Mouse (Mus musculus) megakaryocyte, embryonic 14.5 days (primary cell): ENCODE results near the gene Ptprm. TPM values are rescaled to one million over a fixed set of nuclear protein-coding genes. Genes with fewer than 3 reads are reported as not detected.

Experiments used
- H3K27me3 ChIP-seq: replicated peaks from 2 replicates; pipeline ENCODE3; 2012; ENCODE audit warnings: inconsistent platforms
- H3K36me3 ChIP-seq: replicated peaks from 2 replicates; pipeline ENCODE3; 2012; ENCODE audit warnings: low read length, inconsistent platforms, mixed read lengths
- H3K4me1 ChIP-seq: 2 replicates; pipeline ENCODE4 v1.6.1; 2012; ENCODE audit warnings: inconsistent platforms
- H3K4me3 ChIP-seq: replicated peaks from 2 replicates; pipeline ENCODE3; 2012; ENCODE audit warnings: moderate library complexity, mild to moderate bottlenecking, inconsistent platforms
- H3K9me3 ChIP-seq: 2 replicates; pipeline ENCODE4 v1.6.1; 2012; ENCODE audit warnings: inconsistent platforms
- FLI1 ChIP-seq: IDR thresholded peaks from 2 replicates; pipeline ENCODE4 v1.6.1; 2012; ENCODE audit warnings: low read length, inconsistent platforms, mixed read lengths
- GATA1 ChIP-seq: IDR thresholded peaks from 3 replicates; pipeline ENCODE4 v1.6.1; 2012; ENCODE audit warnings: mixed read lengths, low read length, inconsistent platforms, borderline replicate concordance
- polyA plus RNA-seq: library from polyadenylated mRNA; stranded (reverse); fragments of >175 nt; gene quantifications from 2 replicates; pipeline ENCODE4 v1.2.3, GENCODE M21; 2012; ENCODE audit warnings: low replicate concordance; ENCODE audit not compliant: insufficient read depth

The Ptprm gene
- polyA plus RNA-seq, 1 experiment = not detected

DNA sequence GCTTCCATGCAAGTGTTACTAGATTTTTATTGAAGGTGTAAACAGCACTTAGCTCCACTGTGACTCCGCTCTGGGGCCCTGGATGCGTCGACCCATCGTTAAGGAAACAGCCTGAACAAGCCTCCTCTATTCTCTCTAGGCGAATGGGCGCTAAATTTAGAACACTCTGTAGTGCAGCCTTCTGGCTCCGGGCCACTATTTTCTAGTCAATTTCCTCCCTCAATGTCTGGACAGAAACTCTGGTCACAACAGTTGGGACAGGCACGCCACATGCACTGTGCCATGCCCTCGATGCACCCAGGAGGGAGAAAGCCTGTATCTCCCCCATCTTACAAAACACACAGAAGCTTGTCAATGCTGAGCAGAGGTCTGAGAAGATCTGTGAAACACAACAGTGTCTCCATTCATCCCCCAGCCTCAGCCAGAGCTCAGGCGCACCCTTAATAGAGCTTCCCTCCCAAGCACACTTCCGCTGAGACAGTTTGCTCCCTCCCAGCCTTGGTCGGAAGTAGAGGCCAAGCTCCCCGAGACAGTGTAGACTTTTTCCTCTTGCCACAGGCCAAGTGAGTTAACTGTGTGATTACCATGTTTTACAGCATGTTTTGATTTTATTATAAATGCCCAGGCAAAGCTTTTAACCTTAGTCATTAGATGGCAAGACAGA lies 220.7 kb downstream of the Ptprm start:
- H3K27me3 ChIP-seq = no peaks in the 10 kb centered on the region
- H3K9me3 ChIP-seq = peaks cover 56% of the 10 kb centered on the region
- no peaks in the 10 kb centered on the region for H3K4me1 ChIP-seq
- H3K36me3 ChIP-seq = no peaks in the 10 kb centered on the region
- no peak for TF ChIP-seq GATA1
- TF ChIP-seq FLI1 = no peak
- H3K4me3 ChIP-seq = no peak overlapping the region

GRCm38 (mm10) chr17:67133026-67133425 lies 221.2 kb downstream of the Ptprm start:
- Histone ChIP-seq H3K4me1 (no peaks in the 10 kb centered on the region), H3K27me3 (no peaks in the 10 kb centered on the region), H3K4me3 (no peak overlapping the region), H3K36me3 (no peaks in the 10 kb centered on the region), H3K9me3 (peaks cover 58% of the 10 kb centered on the region)
- TF ChIP-seq GATA1 = no peak
- no peak for TF ChIP-seq FLI1

DNA sequence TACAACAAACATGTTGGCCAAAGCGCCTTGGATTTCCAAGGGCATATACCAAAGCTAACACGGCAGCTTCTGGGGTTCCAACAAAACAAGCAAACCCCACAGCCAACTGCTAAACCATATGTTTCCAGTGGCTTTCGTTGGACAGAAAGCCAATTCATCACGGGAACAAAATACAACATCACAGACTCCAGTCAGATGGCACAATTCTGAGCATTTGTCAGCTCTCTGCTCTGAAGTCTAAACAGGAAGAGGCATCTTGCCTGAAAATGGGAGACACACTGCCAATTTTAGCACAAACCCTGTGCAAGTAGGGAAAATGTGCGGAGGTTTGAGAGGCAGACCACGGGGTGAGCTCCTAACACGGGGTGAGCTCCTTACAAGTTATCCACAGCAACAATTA lies 226.7 kb downstream of the Ptprm start:
- no peaks in the 10 kb centered on the region for H3K36me3 ChIP-seq
- H3K4me1 ChIP-seq = no peaks in the 10 kb centered on the region
- no peaks in the 10 kb centered on the region for H3K27me3 ChIP-seq
- TF ChIP-seq GATA1 (no peak), FLI1 (no peak)
- H3K4me3 ChIP-seq = no peak overlapping the region
- H3K9me3 ChIP-seq = peaks cover 57% of the 10 kb centered on the region

- no peak for TF ChIP-seq FLI1
- TF ChIP-seq GATA1 = no peak
- no peaks in the 10 kb centered on the region for H3K36me3 ChIP-seq
- no peaks in the 10 kb centered on the region for H3K27me3 ChIP-seq
- H3K9me3 ChIP-seq = peaks cover 59% of the 10 kb centered on the region
- no peaks in the 10 kb centered on the region for H3K4me1 ChIP-seq
- H3K4me3 ChIP-seq = no peak overlapping the region
These were observed 228.7 kb downstream of the Ptprm start for GRCm38 (mm10) chr17:67125596-67125995.

GRCm38 (mm10) chr17:67124294-67124693 lies 230.0 kb downstream of the Ptprm start:
- no peaks in the 10 kb centered on the region for H3K36me3 ChIP-seq
- peaks cover 59% of the 10 kb centered on the region for H3K9me3 ChIP-seq
- no peaks in the 10 kb centered on the region for H3K4me1 ChIP-seq
- TF ChIP-seq FLI1 (no peak), GATA1 (no peak)
- no peaks in the 10 kb centered on the region for H3K27me3 ChIP-seq
- no peak overlapping the region for H3K4me3 ChIP-seq

DNA sequence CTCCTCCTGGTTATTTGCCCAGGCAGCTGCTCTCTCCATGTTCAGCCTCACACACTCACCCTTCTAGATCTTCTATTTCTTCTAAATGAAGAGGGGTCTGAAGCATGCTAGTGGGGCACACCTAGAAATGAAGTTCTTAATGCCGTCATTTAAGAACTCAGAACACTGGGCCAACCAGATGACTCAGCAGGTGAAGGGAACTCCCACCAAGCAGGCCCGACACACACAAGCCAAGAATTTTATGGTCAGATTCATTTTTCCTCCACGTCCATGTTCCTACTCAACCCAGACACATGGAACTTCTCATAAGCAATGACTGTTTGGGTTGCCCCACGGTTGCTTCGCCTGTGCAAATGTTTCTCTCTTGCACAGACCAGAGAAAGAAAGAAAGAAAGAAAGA lies 230.5 kb downstream of the Ptprm start:
- Histone ChIP-seq H3K9me3 (peaks cover 61% of the 10 kb centered on the region), H3K4me1 (no peaks in the 10 kb centered on the region), H3K27me3 (no peaks in the 10 kb centered on the region), H3K36me3 (no peaks in the 10 kb centered on the region), H3K4me3 (no peak overlapping the region)
- TF ChIP-seq FLI1 (no peak), GATA1 (no peak)

DNA sequence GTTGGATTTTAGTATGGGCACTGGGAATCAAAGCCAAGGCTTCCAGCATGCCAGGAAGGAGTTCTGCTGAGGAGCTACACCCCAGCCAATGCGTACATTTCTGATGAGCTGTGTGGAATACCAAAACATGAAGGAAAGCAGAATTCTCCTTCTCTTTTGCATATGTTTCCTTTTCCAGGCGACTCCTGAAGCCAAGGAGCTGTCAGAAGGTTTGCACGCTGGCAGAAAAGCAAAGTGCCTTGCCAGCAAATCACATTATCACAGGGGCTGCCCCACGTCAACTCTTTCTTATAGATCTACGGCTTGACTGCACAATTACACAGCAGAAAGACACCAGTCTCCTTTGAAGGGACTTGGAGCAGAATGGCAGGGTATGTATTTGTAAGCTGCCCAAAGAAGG lies 233.4 kb downstream of the Ptprm start:
- Histone ChIP-seq H3K9me3 (peaks cover 53% of the 10 kb centered on the region), H3K4me3 (no peak overlapping the region), H3K27me3 (no peaks in the 10 kb centered on the region), H3K4me1 (no peaks in the 10 kb centered on the region), H3K36me3 (no peaks in the 10 kb centered on the region)
- no peak for TF ChIP-seq GATA1
- no peak for TF ChIP-seq FLI1

DNA sequence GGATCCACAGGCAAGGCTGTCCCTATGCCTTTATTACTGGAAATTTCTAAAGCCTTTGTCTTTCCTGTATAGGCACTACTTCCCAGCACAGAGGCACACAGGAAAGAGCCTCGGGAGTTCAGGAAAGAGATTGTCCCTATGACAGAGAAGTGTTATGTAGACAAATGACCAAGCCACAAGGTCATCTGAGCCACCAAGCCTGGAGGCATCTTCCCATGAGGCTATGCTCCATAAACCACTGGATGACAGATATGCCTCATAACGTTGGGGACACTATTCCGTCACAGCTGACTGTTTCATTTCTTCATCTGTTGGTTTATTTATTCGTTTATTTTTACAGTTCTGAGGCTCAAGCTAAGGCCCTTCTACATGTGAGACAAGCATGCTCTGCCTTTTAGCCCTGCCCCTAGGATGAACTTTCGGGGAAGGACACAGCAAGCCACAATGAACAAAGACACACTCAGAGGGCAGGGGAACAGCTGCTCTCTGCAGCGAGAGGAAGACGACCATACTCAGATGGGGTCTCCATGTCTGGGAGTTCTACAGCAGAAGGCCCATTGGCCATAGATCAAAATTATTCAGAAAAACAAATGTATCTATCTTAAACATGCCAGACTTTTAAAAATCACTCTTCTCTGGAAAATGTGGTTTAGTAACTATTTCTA lies 235.4 kb downstream of the Ptprm start:
- TF ChIP-seq FLI1 (no peak), GATA1 (no peak)
- Histone ChIP-seq H3K4me3 (no peak overlapping the region), H3K4me1 (no peaks in the 10 kb centered on the region), H3K9me3 (peaks cover 53% of the 10 kb centered on the region), H3K27me3 (no peaks in the 10 kb centered on the region), H3K36me3 (no peaks in the 10 kb centered on the region)

DNA sequence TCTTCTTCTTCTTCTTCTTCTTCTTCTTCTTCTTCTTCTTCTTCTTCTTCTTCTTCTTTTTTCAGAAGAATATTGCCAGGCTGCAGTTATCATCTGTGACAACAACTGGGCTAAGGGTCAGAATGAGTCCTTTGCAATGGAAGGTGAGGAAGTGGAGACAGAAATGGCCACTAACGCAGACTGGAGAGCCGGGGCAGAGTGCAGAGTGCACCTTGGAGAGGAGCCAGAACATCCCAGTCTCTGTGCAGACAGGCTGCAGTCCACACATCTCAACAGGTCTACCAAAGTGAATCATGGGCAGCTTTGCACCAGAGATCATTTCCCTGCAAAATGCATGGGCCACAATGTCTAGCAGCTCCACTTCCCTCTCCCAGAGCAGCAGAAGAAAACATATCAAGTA lies 239.4 kb downstream of the Ptprm start:
- Histone ChIP-seq H3K4me3 (no peak overlapping the region), H3K36me3 (no peaks in the 10 kb centered on the region), H3K9me3 (peaks cover 46% of the 10 kb centered on the region), H3K4me1 (peaks cover 7% of the 10 kb centered on the region; the same call in 1 of the 2 replicates), H3K27me3 (no peaks in the 10 kb centered on the region)
- TF ChIP-seq FLI1 (no peak), GATA1 (no peak)

GRCm38 (mm10) chr17:67112679-67113078 lies 241.6 kb downstream of the Ptprm start:
- H3K27me3 ChIP-seq = no peaks in the 10 kb centered on the region
- H3K4me1 ChIP-seq = peaks cover 7% of the 10 kb centered on the region; the same call in 1 of the 2 replicates
- H3K9me3 ChIP-seq = peaks cover 39% of the 10 kb centered on the region
- no peak for TF ChIP-seq FLI1
- no peak for TF ChIP-seq GATA1
- H3K36me3 ChIP-seq = no peaks in the 10 kb centered on the region
- peak overlapping the region; percentile 83 for H3K4me3 ChIP-seq
